ENCODE assay signal across 8 mouse cellular contexts in genomic region chr4:127076875-127077548, GRCm38 (mm10). TPM values are rescaled to one million over a fixed set of nuclear protein-coding genes. Genes with fewer than 3 reads are reported as not detected.
A peak's percentile ranks its signal among the peaks of the same experiment; 100 is the strongest.
DNase-seq lines count a peak whose midpoint lies in the region; ATAC-seq and TF ChIP-seq lines count a peak whose summit lies in the region.

TSS of gene Zmym6 (plus strand) at chr4:127077383.

- no peak for TF ChIP-seq CTCF in G1E (IDR thresholded peaks at IDR 0.05; ENCODE audit: low read depth, low read length)
- TF ChIP-seq CTCF in cerebellum, adult 2 months (IDR thresholded peaks at IDR 0.05; ENCODE audit: borderline replicate concordance, insufficient read depth, low read depth, low read length) = no peak; the same call in 1 of the 2 replicates
- no peak for TF ChIP-seq CTCF in liver, postnatal 0 days (IDR thresholded peaks at IDR 0.05; ENCODE audit: low read depth)
- no peak for TF ChIP-seq CTCF in testis, adult 2 months (IDR thresholded peaks at IDR 0.05; ENCODE audit: control insufficient read depth, insufficient read depth, insufficient replicate concordance, low read depth, low read length)

- intact Hi-C loops in heart, postnatal 25 days (cut with DNase I) = loop anchor here (5.0 to 10.0 kb wide), 3 partner anchors 110 to 400 kb away; partner anchors contain the start of genes Psmb2, Smim12 and Zmym4

- TF ChIP-seq POLR2A in cerebellum, adult 2 months (IDR thresholded peaks at IDR 0.05; ENCODE audit: borderline replicate concordance, insufficient read depth, low read length) = peak; percentile 93
- TF ChIP-seq POLR2A in testis, adult 2 months (IDR thresholded peaks at IDR 0.05; ENCODE audit: control insufficient read depth, low read depth, low read length) = peak; percentile 96

- H3K4me3 ChIP-seq in G1E (ENCODE audit: low read depth, low read length) = peak within 1 kb of the TSS; percentile 75
- peak within 1 kb of the TSS; percentile 80 for H3K4me3 ChIP-seq in cerebellum, adult 2 months (replicated peaks; ENCODE audit: insufficient read depth, low read depth, low read length)
- peak within 1 kb of the TSS; percentile 59 for H3K4me3 ChIP-seq in forebrain, embryonic 16.5 days (replicated peaks; ENCODE audit: low read length)
- H3K4me3 ChIP-seq in liver, postnatal 0 days (ENCODE audit: low read depth, low read length) = peak within 1 kb of the TSS; percentile 60
- peak within 1 kb of the TSS; percentile 54 for H3K4me3 ChIP-seq in neural tube, embryonic 14.5 days (ENCODE audit: low read depth, low read length)
- H3K4me3 ChIP-seq in testis, adult 2 months (ENCODE audit: control insufficient read depth, low read depth, low read length) = peak within 1 kb of the TSS; percentile 86

- TF ChIP-seq EP300 in liver, postnatal 0 days (IDR thresholded peaks at IDR 0.05; ENCODE audit: low read depth) = peak; percentile 48; the same call in 1 of the 2 replicates

- no peaks in the 10 kb centered on the region for H3K27me3 ChIP-seq in G1E (ENCODE audit: insufficient read depth, low read length)
- H3K27me3 ChIP-seq in cerebellum, adult 2 months (ENCODE audit: control insufficient read depth, insufficient read depth, low read length) = no peaks in the 10 kb centered on the region
- no peaks in the 10 kb centered on the region for H3K27me3 ChIP-seq in forebrain, embryonic 16.5 days (replicated peaks; ENCODE audit: control insufficient read depth, insufficient read depth, low read length)
- no peaks in the 10 kb centered on the region for H3K27me3 ChIP-seq in liver, postnatal 0 days (ENCODE audit: insufficient read depth, low read length)
- H3K27me3 ChIP-seq in neural tube, embryonic 14.5 days (ENCODE audit: control insufficient read depth, insufficient read depth, low read length) = no peaks in the 10 kb centered on the region
- H3K27me3 ChIP-seq in testis, adult 2 months (ENCODE audit: control insufficient read depth, insufficient read depth, low read length) = no peaks in the 10 kb centered on the region

- H3K36me3 ChIP-seq in G1E (replicated peaks) = peaks cover 10% of the 10 kb centered on the region
- no peaks in the 10 kb centered on the region for H3K36me3 ChIP-seq in forebrain, embryonic 16.5 days (ENCODE audit: control insufficient read depth, insufficient read depth)
- H3K36me3 ChIP-seq in liver, postnatal 0 days (replicated peaks; ENCODE audit: insufficient read depth, low read length) = no peaks in the 10 kb centered on the region
- no peaks in the 10 kb centered on the region for H3K36me3 ChIP-seq in neural tube, embryonic 14.5 days (ENCODE audit: control insufficient read depth, insufficient read depth, low read length)
- no peaks in the 10 kb centered on the region for H3K36me3 ChIP-seq in testis, adult 2 months (ENCODE audit: control insufficient read depth, insufficient read depth, low read length)

- ATAC-seq in G1E (ENCODE audit: extremely low read depth, insufficient number of reproducible peaks, low FRiP score, poor library complexity, severe bottlenecking) = peak; percentile 85
- peak; percentile 97 for ATAC-seq in forebrain, embryonic 16.5 days
- peak; percentile 95 for ATAC-seq in liver, postnatal 0 days
- peak; percentile 98 for ATAC-seq in neural tube, embryonic 14.5 days (ENCODE audit: low read depth)

- H3K4me1 ChIP-seq in G1E (ENCODE audit: insufficient read depth, low read depth, low read length) = peaks cover 17% of the 10 kb centered on the region
- peaks cover 7% of the 10 kb centered on the region; the same call in 1 of the 2 replicates for H3K4me1 ChIP-seq in cerebellum, adult 2 months (ENCODE audit: control insufficient read depth, insufficient read depth, low read length)
- H3K4me1 ChIP-seq in forebrain, embryonic 16.5 days (replicated peaks; ENCODE audit: control insufficient read depth, insufficient read depth, low read length) = peaks cover 7% of the 10 kb centered on the region
- H3K4me1 ChIP-seq in liver, postnatal 0 days (ENCODE audit: insufficient read depth) = peaks cover 8% of the 10 kb centered on the region
- H3K4me1 ChIP-seq in neural tube, embryonic 14.5 days (ENCODE audit: control insufficient read depth, insufficient read depth, low read length) = peaks cover 7% of the 10 kb centered on the region; the same call in 1 of the 2 replicates
- H3K4me1 ChIP-seq in testis, adult 2 months (ENCODE audit: control insufficient read depth, insufficient read depth, low read length) = no peaks in the 10 kb centered on the region; the same call in 1 of the 2 replicates

- peak within 1 kb of the TSS; percentile 79 for H3K4me2 ChIP-seq in forebrain, embryonic 16.5 days (ENCODE audit: low read length)
- H3K4me2 ChIP-seq in liver, postnatal 0 days (ENCODE audit: low read depth, low read length) = peak within 1 kb of the TSS; percentile 90
- peak within 1 kb of the TSS; percentile 79 for H3K4me2 ChIP-seq in neural tube, embryonic 14.5 days (ENCODE audit: low read depth, low read length)

- H3K27ac ChIP-seq in cerebellum, adult 2 months (ENCODE audit: insufficient read depth, low read length) = peak within 1 kb of the TSS; percentile 52
- H3K27ac ChIP-seq in forebrain, embryonic 16.5 days (ENCODE audit: low read length) = peak within 1 kb of the TSS; percentile 80
- peak within 1 kb of the TSS; percentile 76 for H3K27ac ChIP-seq in liver, postnatal 0 days (ENCODE audit: low read depth)
- H3K27ac ChIP-seq in neural tube, embryonic 14.5 days (ENCODE audit: low read depth, low read length) = peak within 1 kb of the TSS; percentile 92
- peak within 1 kb of the TSS; percentile 89 for H3K27ac ChIP-seq in testis, adult 2 months (ENCODE audit: control insufficient read depth, insufficient read depth, low read depth, low read length)

- WGBS in cerebellum, adult 2 months = under 1% methylated on average over 46 of the region's 46 CpGs
- under 1% methylated on average over 46 of the region's 46 CpGs for WGBS in forebrain, embryonic 16.5 days
- 1% methylated on average over 46 of the region's 46 CpGs for WGBS in liver, postnatal 0 days (ENCODE audit: insufficient replicate concordance)
- under 1% methylated on average over 46 of the region's 46 CpGs for WGBS in neural tube, embryonic 14.5 days

- peak; percentile 88 for DNase-seq in G1E (ENCODE audit: low spot score)
- peak; percentile 95 to 96 for DNase-seq in cerebellum, adult 2 months
- DNase-seq in heart, postnatal 25 days (ENCODE audit: low spot score) = peak; percentile 91
- peak; percentile 96 for DNase-seq in layer of hippocampus, adult 11-12 months (ENCODE audit: low spot score)
- DNase-seq in liver, postnatal 0 days = peak; percentile 94

- H3K9me3 ChIP-seq in G1E (replicated peaks) = no peaks in the 10 kb centered on the region
- H3K9me3 ChIP-seq in forebrain, embryonic 16.5 days (ENCODE audit: control insufficient read depth, low read length) = no peaks in the 10 kb centered on the region
- H3K9me3 ChIP-seq in liver, postnatal 0 days (ENCODE audit: low read length) = no peaks in the 10 kb centered on the region
- no peaks in the 10 kb centered on the region for H3K9me3 ChIP-seq in neural tube, embryonic 14.5 days (ENCODE audit: control insufficient read depth, low read length)

- peak within 1 kb of the TSS; percentile 64 for H3K9ac ChIP-seq in forebrain, embryonic 16.5 days (replicated peaks; ENCODE audit: low read depth, low read length)
- peak within 1 kb of the TSS; percentile 66 for H3K9ac ChIP-seq in liver, postnatal 0 days (replicated peaks)
- peak within 1 kb of the TSS; percentile 57 for H3K9ac ChIP-seq in neural tube, embryonic 14.5 days (replicated peaks; ENCODE audit: low read depth, low read length)

RNA-seq across cellular contexts. Expression of gene Zmym6, which starts in this region (rescaled TPM):
- total RNA-seq in G1E (2014; fragmentation: Nextera tagmentation) (29.5 and 44.9 TPM in 2 replicates), G1E (2017) (25.7 and 35.3 TPM in 2 replicates)
- polyA plus RNA-seq in G1E (2012) = 0.50 and 1.0 TPM in 2 replicates
- polyA plus RNA-seq in cerebellum, adult 2 months (2012; rRNA removed) = 35.3 and 37.0 TPM in 2 replicates
- polyA plus RNA-seq in forebrain, embryonic 16.5 days (2015; fragmentation: Nextera tagmentation; extraction: Ambion mirVana) = 36.3 and 38.8 TPM in 2 replicates
- total RNA-seq in heart, postnatal 25 days (2021) = 10 to 100 TPM in 1 of 2 experiments, 1 to 10 TPM in 1; 8.9 to 12.4 TPM
- 2.2 TPM in 2 replicates for polyA plus RNA-seq in liver, postnatal 0 days (2015; fragmentation: Nextera tagmentation; extraction: Ambion mirVana)
- polyA plus RNA-seq in neural tube, embryonic 14.5 days (2014; fragmentation: Nextera tagmentation; extraction: Ambion mirVana) = 41.2 and 45.7 TPM in 2 replicates
- 9.7 and 12.9 TPM in 2 replicates for polyA plus RNA-seq in testis, adult 2 months (2012; rRNA removed)

Comparison
In these comparisons a context has a peak if more than half of its experiments do, and no peak if none do; other contexts are left out.
1. Peak in every context shown above with its lines: DNase-seq, ATAC-seq, H3K4me3 ChIP-seq and H3K27ac ChIP-seq.